Mouse (Mus musculus): ENCODE results near the gene Plpp6. TPM values are rescaled to one million over a fixed set of nuclear protein-coding genes. Genes with fewer than 3 reads are reported as not detected.

Gene Plpp6
- polyA plus RNA-seq, 1 experiment from 2014 or later: 6.2 TPM

GRCm38 (mm10) chr19:29011355-29011990, 47.7 kb downstream of the Plpp6 start:
- peaks cover 7% of the 10 kb centered on the region; the same call in 1 of the 2 replicates for H3K36me3 ChIP-seq (ENCODE audit: control insufficient read depth, insufficient read depth, low read length)
- no peak overlapping the region for H3K9ac ChIP-seq (ENCODE audit: low read depth, low read length)
- no peak overlapping the region for H3K4me2 ChIP-seq
- H3K9me3 ChIP-seq (replicated peaks; ENCODE audit: control insufficient read depth, low read length): no peaks in the 10 kb centered on the region
- no peak for ATAC-seq (replicated peaks; ENCODE audit: insufficient number of reproducible peaks, low FRiP score, low TSS enrichment)
- no peaks in the 10 kb centered on the region for H3K4me1 ChIP-seq (ENCODE audit: control insufficient read depth, insufficient read depth, low read length)
- no peaks in the 10 kb centered on the region for H3K27me3 ChIP-seq (ENCODE audit: control insufficient read depth, insufficient read depth, low read length)
- no peak overlapping the region for H3K27ac ChIP-seq (ENCODE audit: low read depth, low read length)
- H3K4me3 ChIP-seq (ENCODE audit: low read depth, low read length): no peak overlapping the region
- WGBS (ENCODE audit: insufficient replicate concordance): 86% methylated on average over 12 of the region's 12 CpGs

GRCm38 (mm10) chr19:29014466-29015055, 50.8 kb downstream of the Plpp6 start:
- Histone ChIP-seq H3K27me3 (ENCODE audit: control insufficient read depth, insufficient read depth, low read length) (no peaks in the 10 kb centered on the region), H3K9ac (ENCODE audit: low read depth, low read length) (no peak overlapping the region), H3K9me3 (replicated peaks; ENCODE audit: control insufficient read depth, low read length) (no peaks in the 10 kb centered on the region), H3K4me2 (no peak overlapping the region), H3K4me1 (ENCODE audit: control insufficient read depth, insufficient read depth, low read length) (no peaks in the 10 kb centered on the region), H3K27ac (ENCODE audit: low read depth, low read length) (no peak overlapping the region), H3K4me3 (ENCODE audit: low read depth, low read length) (no peak overlapping the region), H3K36me3 (ENCODE audit: control insufficient read depth, insufficient read depth, low read length) (peaks cover 5% of the 10 kb centered on the region; the same call in 1 of the 2 replicates)
- no peak for ATAC-seq (replicated peaks; ENCODE audit: insufficient number of reproducible peaks, low FRiP score, low TSS enrichment)
- WGBS (ENCODE audit: insufficient replicate concordance): 87% methylated on average over 5 of the region's 5 CpGs

DNA sequence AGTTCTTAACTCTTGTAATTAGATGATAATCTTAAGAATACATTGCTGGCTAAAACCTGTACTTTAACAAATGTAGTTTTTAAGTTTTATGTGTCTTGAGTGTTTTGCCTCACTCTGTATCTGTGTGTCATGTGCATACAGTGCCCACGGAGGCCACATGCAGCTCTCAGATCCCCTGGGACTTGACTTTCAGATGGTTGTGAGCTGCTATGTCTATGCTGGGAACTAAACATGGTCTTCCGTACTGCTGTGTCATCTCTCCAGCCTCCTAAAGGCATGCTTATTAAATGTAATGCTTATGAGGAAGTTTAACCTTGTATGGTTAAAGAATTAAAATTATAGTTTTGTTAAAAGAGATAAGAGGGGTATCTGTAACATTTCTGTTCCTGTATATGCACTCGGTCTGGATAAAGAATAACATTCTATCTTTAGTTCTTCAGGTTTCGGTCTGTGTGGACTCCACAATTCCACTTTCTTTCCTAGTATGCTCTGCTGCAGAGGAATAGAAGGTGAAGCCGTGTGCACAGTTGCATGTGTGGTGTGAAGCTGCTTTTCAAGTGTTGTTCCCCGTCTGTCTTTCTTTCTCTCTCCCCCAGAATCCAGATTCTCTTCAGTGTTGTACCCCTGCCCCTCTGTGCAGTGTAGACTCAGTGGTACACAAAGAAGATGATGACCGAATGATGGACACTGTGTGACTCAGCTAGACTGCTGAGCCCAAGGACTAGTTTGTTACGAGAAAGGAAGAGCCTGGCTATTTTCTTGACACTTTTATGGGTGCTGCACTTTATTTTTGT, 51.9 kb downstream of the Plpp6 start:
- no peak overlapping the region for H3K27ac ChIP-seq (ENCODE audit: low read depth, low read length)
- WGBS (ENCODE audit: insufficient replicate concordance): 85% methylated on average over 8 of the region's 8 CpGs
- ATAC-seq (replicated peaks; ENCODE audit: insufficient number of reproducible peaks, low FRiP score, low TSS enrichment): no peak
- no peak overlapping the region for H3K9ac ChIP-seq (ENCODE audit: low read depth, low read length)
- H3K9me3 ChIP-seq (replicated peaks; ENCODE audit: control insufficient read depth, low read length): no peaks in the 10 kb centered on the region
- no peak overlapping the region for H3K4me3 ChIP-seq (ENCODE audit: low read depth, low read length)
- no peaks in the 10 kb centered on the region for H3K27me3 ChIP-seq (ENCODE audit: control insufficient read depth, insufficient read depth, low read length)
- no peak overlapping the region for H3K4me2 ChIP-seq
- peaks cover 10% of the 10 kb centered on the region for H3K36me3 ChIP-seq (ENCODE audit: control insufficient read depth, insufficient read depth, low read length)
- H3K4me1 ChIP-seq (ENCODE audit: control insufficient read depth, insufficient read depth, low read length): no peaks in the 10 kb centered on the region

DNA sequence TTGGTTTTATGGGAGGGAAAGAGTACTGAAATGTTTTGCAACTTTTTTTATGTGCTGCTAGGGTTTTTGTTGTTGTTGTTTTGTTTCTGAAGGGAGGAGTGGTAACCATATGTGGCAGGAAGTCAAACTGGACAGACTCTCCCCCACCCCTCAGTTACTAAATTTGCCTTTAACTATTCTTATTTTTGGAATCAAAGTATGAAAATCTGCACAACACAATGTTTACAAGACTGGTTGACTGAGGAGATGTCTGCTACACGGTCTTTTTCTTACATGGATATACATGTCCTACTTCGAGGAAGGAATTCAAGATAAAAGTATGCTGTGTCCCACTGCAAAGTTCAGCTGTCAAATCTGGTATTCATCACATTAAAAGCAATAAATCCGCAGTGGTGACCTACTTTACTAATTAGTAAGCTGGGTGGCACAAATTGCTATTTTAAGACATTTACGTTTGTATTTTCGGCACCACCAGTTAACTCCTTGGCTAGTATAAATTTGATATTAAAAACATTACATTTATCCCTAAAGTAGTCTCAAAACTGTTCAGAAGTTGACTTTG, 52.5 kb downstream of the Plpp6 start:
- 74% methylated on average over 5 of the region's 5 CpGs for WGBS (ENCODE audit: insufficient replicate concordance)
- H3K27ac ChIP-seq (ENCODE audit: low read depth, low read length): no peak overlapping the region
- no peak overlapping the region for H3K9ac ChIP-seq (ENCODE audit: low read depth, low read length)
- H3K9me3 ChIP-seq (replicated peaks; ENCODE audit: control insufficient read depth, low read length): no peaks in the 10 kb centered on the region
- H3K36me3 ChIP-seq (ENCODE audit: control insufficient read depth, insufficient read depth, low read length): peaks cover 13% of the 10 kb centered on the region
- H3K27me3 ChIP-seq (ENCODE audit: control insufficient read depth, insufficient read depth, low read length): no peaks in the 10 kb centered on the region
- ATAC-seq (replicated peaks; ENCODE audit: insufficient number of reproducible peaks, low FRiP score, low TSS enrichment): no peak
- H3K4me3 ChIP-seq (ENCODE audit: low read depth, low read length): no peak overlapping the region
- H3K4me2 ChIP-seq: no peak overlapping the region
- no peaks in the 10 kb centered on the region for H3K4me1 ChIP-seq (ENCODE audit: control insufficient read depth, insufficient read depth, low read length)

Other genes with a start within 250 kb of the Plpp6 start
- gene Slc1a1, start 128.9 kb upstream of the Plpp6 start, polyA plus RNA-seq (2014; fragmentation: Nextera tagmentation; extraction: Ambion mirVana): 0.93 and 1.5 TPM in 2 replicates
- gene 4430402I18Rik, start 3.8 kb downstream of the Plpp6 start, polyA plus RNA-seq (2014; fragmentation: Nextera tagmentation; extraction: Ambion mirVana): 2.3 and 5.1 TPM in 2 replicates
- gene Cdc37l1, start 26.4 kb downstream of the Plpp6 start, polyA plus RNA-seq (2014; fragmentation: Nextera tagmentation; extraction: Ambion mirVana): 35.6 and 36.7 TPM in 2 replicates
- 72.5 and 74.4 TPM in 2 replicates for gene Ak3, start 84.0 kb downstream of the Plpp6 start, polyA plus RNA-seq (2014; fragmentation: Nextera tagmentation; extraction: Ambion mirVana)
- 26.4 and 27.8 TPM in 2 replicates for gene Rcl1, start 137.4 kb downstream of the Plpp6 start, polyA plus RNA-seq (2014; fragmentation: Nextera tagmentation; extraction: Ambion mirVana)

Measured in heart, embryonic 11.5 days (tissue).